Mouse (Mus musculus) layer of hippocampus, postnatal 14 days (tissue): ENCODE measurements around the gene Usp45. TPM values are rescaled to one million over a fixed set of nuclear protein-coding genes. Genes with fewer than 3 reads are reported as not detected.

ENCODE experiments used
- total RNA-seq, 2 experiments: library from RNA; stranded (reverse); gene quantifications; 2 replicates each; pipeline ENCODE4 v1.2.3; 2021

Usp45 gene
- total RNA-seq, 2 experiments from 2014 or later: 38.5 to 48.3 TPM

Other genes starting within 250 kb of the Usp45 start
- gene Prdm13, start 81.2 kb upstream of the Usp45 start, total RNA-seq: not detected
- 10 to 100 TPM; 39.6 to 45.4 TPM for gene Ccnc, start 39.5 kb upstream of the Usp45 start, total RNA-seq
- 10 to 100 TPM; 20.6 to 23.0 TPM for gene Tstd3, start 56 bp downstream of the Usp45 start, total RNA-seq
- gene Pnisr, start 80.4 kb downstream of the Usp45 start, total RNA-seq: 100 to 1,000 TPM; 181 to 183 TPM
- gene Coq3, start 112.5 kb downstream of the Usp45 start, total RNA-seq: 10 to 100 TPM; 13.9 to 14.0 TPM
- gene Faxc, start 164.2 kb downstream of the Usp45 start, total RNA-seq: 10 to 100 TPM; 69.5 to 76.2 TPM